Mouse (Mus musculus) brain, embryonic 14.5 days (tissue): ENCODE results near the gene Nrip1. TPM values are rescaled to one million over a fixed set of nuclear protein-coding genes. Genes with fewer than 3 reads are reported as not detected.

Experiments used
- DNase-seq: peaks from one replicate; pipeline ENCODE4 v3.0.0-alpha.2; 2011; ENCODE audit warnings: low read depth
- CTCF ChIP-seq: fragments of 200-500 bp; IDR thresholded peaks from 2 replicates; pipeline ENCODE4 v1.5.1; 2012; ENCODE audit warnings: inconsistent platforms, mild to moderate bottlenecking, moderate library complexity, borderline replicate concordance; ENCODE audit not compliant: insufficient read depth, insufficient read length; ENCODE audit errors: extremely low read depth
- POLR2A ChIP-seq: fragments of 200-500 bp; IDR thresholded peaks from 2 replicates; pipeline ENCODE4 v1.6.1; 2012; ENCODE audit warnings: mild to moderate bottlenecking, inconsistent platforms, borderline replicate concordance; ENCODE audit not compliant: poor library complexity, insufficient read depth, insufficient read length, severe bottlenecking; ENCODE audit errors: extremely low read depth
- polyA plus RNA-seq: library from polyadenylated mRNA; depleted of rRNA; stranded (reverse); fragments of >200 nt; gene quantifications from 2 replicates; pipeline ENCODE4 v1.2.3, GENCODE M21; 2012

Gene Nrip1
- polyA plus RNA-seq, 1 experiment, result 10.4 TPM

- DNase-seq, result no peak
Observed at GRCm38 (mm10) chr16:76266635-76267268, 106.9 kb downstream of the Nrip1 start.

DNA sequence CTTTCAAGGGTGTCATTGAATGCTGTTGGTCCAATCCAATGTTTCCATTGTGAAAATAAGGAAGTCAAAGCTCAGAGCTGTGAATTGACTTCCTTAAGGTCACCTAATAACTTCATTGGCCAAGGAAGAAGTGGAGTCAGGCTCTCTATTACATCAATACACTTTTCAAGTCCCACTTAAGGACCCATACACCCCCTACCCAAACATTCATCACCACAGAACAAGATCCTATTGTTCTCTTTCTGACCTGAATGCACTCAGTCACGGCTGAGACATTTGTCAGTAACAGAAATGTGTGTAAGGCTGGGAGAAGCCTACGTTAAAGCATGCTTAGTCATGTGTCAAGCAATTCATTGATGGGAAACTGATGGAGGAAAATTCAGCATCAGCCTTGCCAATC is 107.8 kb downstream of the Nrip1 start:
- TF ChIP-seq CTCF (no peak), POLR2A (no peak)

More at GRCm38 (mm10) chr16:76266635-76267268, 106.9 kb downstream of the Nrip1 start:
- no peak for TF ChIP-seq POLR2A

GRCm38 (mm10) chr16:76265301-76265700 is 108.3 kb downstream of the Nrip1 start:
- no peak for TF ChIP-seq POLR2A
- DNase-seq, result no peak

More for the DNA sequence above, 107.8 kb downstream of the Nrip1 start:
- peak; percentile 4 for DNase-seq

- no peak for DNase-seq
- TF ChIP-seq CTCF (no peak), POLR2A (no peak)
Observed at GRCm38 (mm10) chr16:76263393-76263792, 110.2 kb downstream of the Nrip1 start.

DNA sequence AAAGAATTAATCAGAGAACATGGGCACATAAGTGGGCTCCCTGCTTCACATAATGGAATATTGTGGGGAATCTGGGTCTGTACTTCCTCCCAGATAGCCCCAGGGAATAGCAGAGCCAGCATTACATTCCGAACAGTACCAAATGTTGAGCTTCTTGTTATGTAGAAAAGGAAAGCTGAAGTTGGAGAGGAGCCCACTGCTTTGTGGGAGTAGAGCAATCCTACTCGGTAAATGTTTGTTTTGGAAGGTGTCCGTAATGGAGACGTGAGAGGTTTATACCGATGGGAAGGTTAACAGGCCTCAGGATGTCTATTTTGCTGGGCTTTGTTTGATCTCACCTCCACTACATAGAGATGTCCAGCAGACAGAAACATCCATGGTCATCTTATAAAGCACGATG is 113.3 kb downstream of the Nrip1 start:
- peak; percentile 10 for DNase-seq
- no peak for TF ChIP-seq CTCF
- TF ChIP-seq POLR2A, result no peak

DNA sequence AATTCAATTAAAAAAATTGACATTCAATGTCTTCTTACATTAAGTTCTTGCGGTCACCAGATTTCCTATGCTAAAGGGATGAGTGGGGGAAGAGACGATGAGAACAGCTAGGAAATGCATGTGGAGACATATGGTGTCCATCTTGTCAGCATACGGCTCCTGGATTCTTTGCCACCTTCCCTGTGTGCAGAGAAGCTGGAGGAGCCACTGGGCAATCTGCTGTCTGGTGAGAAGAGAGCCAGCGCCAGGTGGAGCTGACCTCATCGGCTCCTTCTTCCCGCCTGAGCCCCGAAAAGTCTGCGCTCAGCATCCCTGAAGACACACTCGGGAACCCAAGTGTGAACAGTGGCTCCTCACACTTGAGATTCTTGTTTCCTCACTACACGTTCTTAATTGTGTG is 121.8 kb downstream of the Nrip1 start:
- TF ChIP-seq POLR2A (no peak), CTCF (no peak)
- DNase-seq, result peak; percentile 17

DNA sequence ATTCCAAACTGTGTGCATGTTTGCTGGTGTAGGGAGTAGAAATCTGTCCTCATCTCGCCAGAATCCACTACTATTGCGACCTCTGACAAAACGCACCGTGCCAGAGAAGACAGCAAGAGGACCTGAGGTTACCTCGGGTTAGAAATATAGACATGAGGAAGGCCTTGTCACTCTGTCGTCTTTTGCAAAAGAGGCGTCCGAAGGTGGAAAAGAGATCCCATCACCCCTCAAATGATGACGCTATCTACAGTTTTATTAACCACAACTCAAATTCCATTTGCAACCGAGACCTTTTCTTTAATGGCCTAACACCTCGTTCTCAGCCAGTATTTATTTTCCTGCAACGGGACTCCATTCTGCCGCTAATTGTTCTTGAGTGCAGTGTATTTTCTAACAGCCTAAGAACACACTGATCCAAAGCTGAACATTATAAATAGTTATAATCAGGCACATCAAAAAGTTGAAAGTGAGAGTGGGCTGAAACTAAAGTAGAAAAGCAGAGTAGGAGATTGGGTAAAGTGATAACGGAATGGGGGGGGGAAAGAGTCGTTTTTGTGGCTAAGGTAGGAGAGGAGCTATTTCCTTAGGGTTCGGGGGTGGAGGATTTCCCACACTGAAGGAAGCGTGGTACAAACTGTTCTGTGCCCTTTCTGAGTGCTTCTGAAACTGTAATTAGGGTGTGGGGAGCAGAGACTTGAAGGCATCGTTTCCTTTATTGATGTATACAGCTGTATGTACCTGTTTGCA is 124.1 kb downstream of the Nrip1 start:
- no peak for DNase-seq
- no peak for TF ChIP-seq POLR2A

GRCm38 (mm10) chr16:76242850-76243249 is 130.8 kb downstream of the Nrip1 start:
- DNase-seq, result no peak
- TF ChIP-seq CTCF, result no peak
- no peak for TF ChIP-seq POLR2A

GRCm38 (mm10) chr16:76241266-76241665 is 132.4 kb downstream of the Nrip1 start:
- no peak for DNase-seq
- TF ChIP-seq POLR2A (no peak), CTCF (no peak)

- DNase-seq, result no peak
- TF ChIP-seq CTCF, result no peak
- no peak for TF ChIP-seq POLR2A
Observed at GRCm38 (mm10) chr16:76239353-76239752, 134.3 kb downstream of the Nrip1 start.

DNA sequence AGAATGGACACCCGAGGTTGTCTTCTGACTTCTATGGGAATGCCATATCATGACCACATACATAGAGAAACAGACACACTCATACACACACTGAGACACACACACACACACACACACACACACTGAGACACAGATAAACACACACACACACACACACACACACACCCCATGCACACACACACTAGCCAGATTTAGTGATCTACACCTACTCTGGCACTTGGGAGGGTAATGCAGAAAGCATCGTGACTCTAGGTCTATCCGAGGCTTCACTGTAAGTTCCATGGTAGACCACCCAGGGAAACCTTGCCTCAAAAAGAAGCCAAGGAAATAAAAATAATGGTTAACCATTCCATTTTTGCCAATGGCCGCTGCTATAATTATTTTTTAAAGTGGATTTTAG is 134.8 kb downstream of the Nrip1 start:
- DNase-seq, result no peak
- TF ChIP-seq POLR2A (no peak), CTCF (no peak)
